Mouse (Mus musculus) intestine, postnatal 0 days (tissue): ENCODE measurements around the gene Mrpl14. TPM values are rescaled to one million over a fixed set of nuclear protein-coding genes. Genes with fewer than 3 reads are reported as not detected.

ENCODE experiments used
- ATAC-seq: fragments of 200-750 bp; cut with Nextera tagmentation; 2 replicates; pipeline ENCODE4 v1.8.0; 2017; ENCODE audit warnings: mild to moderate bottlenecking, moderate TSS enrichment, moderate library complexity
- H3K27ac ChIP-seq: fragments of 300-500 bp; sonication (generic); 2 replicates; pipeline ENCODE4 v1.5.1; 2014; ENCODE audit warnings: mild to moderate bottlenecking, low read depth, low read length, moderate library complexity
- H3K27me3 ChIP-seq: fragments of 300-500 bp; sonication (generic); replicated peaks from 2 replicates; pipeline ENCODE4 v1.6.1; 2014; ENCODE audit warnings: low read length, mixed read lengths; ENCODE audit not compliant: control insufficient read depth, insufficient read depth
- H3K36me3 ChIP-seq: fragments of 300-500 bp; sonication (generic); 2 replicates; pipeline ENCODE4 v1.6.1; 2014; ENCODE audit warnings: mild to moderate bottlenecking, moderate library complexity; ENCODE audit not compliant: control insufficient read depth, insufficient read depth
- H3K4me1 ChIP-seq: fragments of 300-500 bp; sonication (generic); replicated peaks from 2 replicates; pipeline ENCODE4 v1.6.1; 2014; ENCODE audit warnings: antibody characterized with exemption, low read length, mixed read lengths; ENCODE audit not compliant: control insufficient read depth, insufficient read depth
- H3K4me2 ChIP-seq: fragments of 300-500 bp; sonication (generic); replicated peaks from 2 replicates; pipeline ENCODE4 v1.6.1; 2014; ENCODE audit warnings: low read depth, mild to moderate bottlenecking, moderate library complexity
- H3K4me3 ChIP-seq: fragments of 300-500 bp; sonication (generic); 2 replicates; pipeline ENCODE4 v1.5.1; 2014; ENCODE audit warnings: low read depth, low read length
- H3K9ac ChIP-seq: fragments of 300-500 bp; sonication (generic); 2 replicates; pipeline ENCODE4 v1.6.1; 2014; ENCODE audit warnings: mild to moderate bottlenecking, low read depth, low read length
- H3K9me3 ChIP-seq: fragments of 300-500 bp; sonication (generic); 2 replicates; pipeline ENCODE4 v1.6.1; 2016; ENCODE audit warnings: mixed run types; ENCODE audit not compliant: control insufficient read depth
- CTCF ChIP-seq: sonication (generic); IDR thresholded peaks from 2 replicates; pipeline ENCODE4 v1.5.1; 2016; ENCODE audit warnings: low read depth, mild to moderate bottlenecking, control low read depth, antibody characterized with exemption, moderate library complexity
- WGBS: fragments of 180-500 bp; shearing (Covaris S2); extraction: QIAGEN DNeasy Blood & Tissue Kit; methylation state at CpG from one replicate; pipeline ENCODE4 v1.1.7; 2014; 5-methylcytosine and 5-hydroxymethylcytosine counted together
- polyA plus RNA-seq: library from polyadenylated mRNA; unstranded; fragments of >200 nt; fragmentation: Nextera tagmentation; extraction: Ambion mirVana; gene quantifications from 2 replicates; pipeline ENCODE4 v1.2.1, GENCODE M21; 2015

The Mrpl14 gene
- polyA plus RNA-seq, 1 experiment from 2014 or later: 127 TPM

DNA sequence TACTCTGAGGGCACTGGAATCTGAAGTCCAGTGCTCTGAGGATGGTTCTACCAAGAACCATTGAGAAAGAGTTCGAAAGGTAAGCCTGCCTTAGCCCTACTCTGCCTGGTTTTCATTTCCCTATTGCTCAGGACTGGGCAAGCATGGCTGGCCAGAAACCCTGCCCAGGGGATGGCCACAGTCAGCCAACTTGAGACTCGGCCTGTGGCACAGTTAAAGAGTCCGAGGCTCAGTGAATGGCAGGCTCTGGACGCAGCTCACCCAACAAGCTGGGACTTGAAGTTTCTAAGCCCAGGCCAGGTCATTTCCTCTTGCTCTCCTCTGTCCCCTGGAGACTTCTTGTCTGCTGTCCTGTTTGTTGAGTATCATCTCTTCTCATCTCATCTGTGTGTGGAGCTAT is 44.6 kb downstream of the Mrpl14 start:
- no peak for ATAC-seq
- no peaks in the 10 kb centered on the region for H3K36me3 ChIP-seq
- H3K27ac ChIP-seq: no peak overlapping the region
- no peak overlapping the region for H3K9ac ChIP-seq
- H3K9me3 ChIP-seq: no peaks in the 10 kb centered on the region
- peaks cover 7% of the 10 kb centered on the region; the same call in 1 of the 2 replicates for H3K4me1 ChIP-seq
- H3K27me3 ChIP-seq: no peaks in the 10 kb centered on the region
- WGBS: 97% methylated on average over 4 of the region's 4 CpGs
- H3K4me2 ChIP-seq: no peak overlapping the region
- no peak overlapping the region for H3K4me3 ChIP-seq
- TF ChIP-seq CTCF: no peak

DNA sequence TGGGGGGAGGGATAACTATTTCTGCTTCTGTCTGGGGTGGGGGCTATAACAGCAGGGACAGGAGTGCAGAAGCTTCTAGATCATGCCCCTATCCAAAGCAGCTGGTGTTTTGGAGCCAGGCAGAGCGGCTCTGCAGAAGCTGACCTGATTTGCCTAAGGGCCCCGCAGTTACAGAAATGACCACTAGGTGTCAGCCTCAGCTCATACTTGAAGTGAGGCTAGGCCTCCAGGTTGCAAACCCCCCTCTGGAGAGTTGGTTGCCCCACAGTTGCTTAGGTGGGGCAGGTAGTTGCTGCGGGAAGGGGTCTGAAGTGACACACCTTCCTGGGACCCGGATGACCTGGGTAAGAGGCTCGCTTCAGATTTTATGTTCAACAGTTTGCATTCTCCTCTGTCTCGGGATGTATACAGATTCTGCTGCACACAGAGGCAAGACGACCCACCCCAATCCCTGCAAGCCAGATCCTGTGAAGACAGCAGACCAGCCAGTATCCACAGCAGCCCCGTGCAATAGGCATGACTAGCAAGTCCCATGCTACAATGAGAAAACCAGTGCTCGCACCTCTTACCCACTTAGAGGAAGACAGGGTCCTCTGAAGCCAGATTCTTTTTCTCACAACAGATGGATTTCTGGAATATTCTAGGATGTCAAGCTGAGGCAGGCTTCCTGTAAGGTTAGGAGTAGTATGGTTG is 45.2 kb downstream of the Mrpl14 start:
- Histone ChIP-seq H3K9ac (no peak overlapping the region), H3K9me3 (no peaks in the 10 kb centered on the region), H3K36me3 (no peaks in the 10 kb centered on the region), H3K4me1 (peaks cover 5% of the 10 kb centered on the region; the same call in 1 of the 2 replicates), H3K27ac (no peak overlapping the region), H3K4me2 (no peak overlapping the region), H3K27me3 (no peaks in the 10 kb centered on the region), H3K4me3 (no peak overlapping the region)
- ATAC-seq: no peak
- peak; percentile 94 for TF ChIP-seq CTCF
- whole genome bisulfite sequencing: 22% methylated on average over 9 of the region's 9 CpGs

DNA sequence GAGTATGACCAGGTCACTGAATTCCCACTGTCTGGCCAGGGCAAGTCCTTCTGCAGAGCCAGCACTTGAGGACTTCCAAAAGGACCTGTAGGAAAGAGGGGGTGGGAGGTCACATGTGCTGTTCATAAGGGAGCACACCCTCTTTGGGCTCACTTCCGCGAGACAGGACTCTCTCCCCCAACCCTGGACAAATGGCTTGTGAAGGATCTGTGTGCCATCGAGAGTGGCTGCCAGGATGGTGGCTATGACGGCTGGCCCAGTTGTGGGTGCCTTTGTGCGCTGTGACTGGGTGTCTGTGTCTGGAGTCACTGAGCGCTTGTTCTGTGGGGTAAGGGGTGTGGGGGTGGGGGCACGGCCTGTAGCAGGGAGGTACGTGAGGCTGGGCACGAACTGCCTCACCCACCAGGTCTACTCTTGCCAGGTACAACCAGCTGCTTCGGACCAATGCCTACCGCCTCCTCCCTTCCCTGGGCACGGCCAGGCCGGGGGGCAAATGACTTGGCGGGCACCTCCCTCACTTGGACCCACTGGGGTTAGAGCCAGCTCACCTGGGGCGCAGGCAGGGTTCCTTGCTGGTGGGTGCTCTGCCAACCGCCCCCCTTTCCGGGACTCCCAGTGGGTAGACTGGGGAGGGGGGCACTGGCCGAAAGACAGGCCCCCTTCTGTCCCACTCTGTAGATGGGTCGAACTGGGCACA is 47.1 kb downstream of the Mrpl14 start:
- peaks cover 5% of the 10 kb centered on the region; the same call in 1 of the 2 replicates for H3K4me1 ChIP-seq
- WGBS: 87% methylated on average over 19 of the region's 19 CpGs
- TF ChIP-seq CTCF: no peak
- no peak overlapping the region for H3K27ac ChIP-seq
- H3K36me3 ChIP-seq: no peaks in the 10 kb centered on the region
- no peaks in the 10 kb centered on the region for H3K9me3 ChIP-seq
- H3K4me3 ChIP-seq: peak overlapping the region; percentile 33
- no peak for ATAC-seq
- H3K9ac ChIP-seq: 0 out of 2 replicates have a peak overlapping the region, but pooled peaks have one; percentile 38
- peak overlapping the region; percentile 70 for H3K4me2 ChIP-seq
- no peaks in the 10 kb centered on the region for H3K27me3 ChIP-seq

DNA sequence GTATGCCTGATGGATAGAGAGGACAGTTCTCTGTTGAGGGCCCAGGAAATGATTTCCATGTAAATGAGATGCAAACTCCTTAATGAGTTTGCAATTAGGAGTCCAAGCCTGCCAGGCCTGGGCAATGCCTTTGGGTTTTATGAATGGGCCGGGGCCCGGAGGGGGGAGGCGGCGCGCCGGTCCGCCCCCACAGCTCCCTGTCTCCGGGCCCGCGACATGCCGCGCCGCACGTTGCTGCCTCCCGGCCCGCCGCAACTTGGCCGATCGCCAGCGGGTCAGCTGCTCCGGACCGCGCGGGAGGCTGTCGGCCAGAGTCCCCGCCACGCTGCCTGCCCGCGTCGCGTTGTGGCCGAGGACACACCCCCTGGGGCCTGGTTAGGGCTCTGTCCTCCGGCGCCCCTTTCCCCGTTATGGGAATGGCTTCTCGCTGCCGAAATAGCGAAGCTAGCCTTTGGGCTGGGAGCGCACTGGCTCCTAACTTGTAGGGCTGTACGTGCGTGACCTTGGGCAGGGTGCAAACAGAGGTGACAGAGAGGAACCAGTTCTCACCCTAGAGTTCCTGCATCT is 47.7 kb downstream of the Mrpl14 start, which contains the start of gene 1600014C23Rik:
TSS of gene 1600014C23Rik (minus strand) at position 110 of the 567 bp plus-strand sequence.
- Histone ChIP-seq H3K9ac (peak within 1 kb of the TSS; percentile 38), H3K36me3 (no peaks in the 10 kb centered on the region), H3K27me3 (no peaks in the 10 kb centered on the region), H3K27ac (no peak within 1 kb of the TSS), H3K4me1 (peaks cover 5% of the 10 kb centered on the region; the same call in 1 of the 2 replicates), H3K9me3 (no peaks in the 10 kb centered on the region), H3K4me3 (peak within 1 kb of the TSS; percentile 33), H3K4me2 (peak within 1 kb of the TSS; percentile 70)
- ATAC-seq: no peak
- TF ChIP-seq CTCF: no peak
- 2% methylated on average over 41 of the region's 41 CpGs for WGBS

DNA sequence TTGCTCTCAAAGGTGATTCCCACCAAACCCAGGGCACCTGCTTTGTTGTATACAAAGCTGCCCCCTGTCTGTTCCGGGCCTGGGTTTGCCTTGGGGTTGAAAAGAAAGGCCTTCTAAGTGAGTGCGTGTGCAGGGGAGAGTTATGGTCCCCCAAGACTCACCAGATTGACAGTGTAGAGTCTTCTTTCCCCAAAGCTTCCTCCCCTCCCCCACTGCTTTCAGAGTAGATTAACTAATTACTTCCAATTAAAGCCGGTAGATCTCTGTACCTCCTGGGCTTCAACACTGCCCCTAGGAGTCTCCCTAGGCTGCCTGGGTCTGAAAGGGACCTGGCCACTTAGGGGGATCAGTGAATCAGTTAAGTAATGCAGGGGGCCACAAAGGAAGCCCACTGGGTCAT is 48.2 kb downstream of the Mrpl14 start:
- ATAC-seq: no peak
- no peaks in the 10 kb centered on the region for H3K36me3 ChIP-seq
- H3K9me3 ChIP-seq: no peaks in the 10 kb centered on the region
- H3K9ac ChIP-seq: no peak overlapping the region
- peaks cover 5% of the 10 kb centered on the region; the same call in 1 of the 2 replicates for H3K4me1 ChIP-seq
- no peaks in the 10 kb centered on the region for H3K27me3 ChIP-seq
- H3K4me3 ChIP-seq: peak overlapping the region; percentile 33; the same call in 1 of the 2 replicates
- no peak overlapping the region for H3K27ac ChIP-seq
- no peak; the same call in 1 of the 2 replicates for TF ChIP-seq CTCF
- peak overlapping the region; percentile 70 for H3K4me2 ChIP-seq
- 49% methylated on average over 3 of the region's 3 CpGs for WGBS

DNA sequence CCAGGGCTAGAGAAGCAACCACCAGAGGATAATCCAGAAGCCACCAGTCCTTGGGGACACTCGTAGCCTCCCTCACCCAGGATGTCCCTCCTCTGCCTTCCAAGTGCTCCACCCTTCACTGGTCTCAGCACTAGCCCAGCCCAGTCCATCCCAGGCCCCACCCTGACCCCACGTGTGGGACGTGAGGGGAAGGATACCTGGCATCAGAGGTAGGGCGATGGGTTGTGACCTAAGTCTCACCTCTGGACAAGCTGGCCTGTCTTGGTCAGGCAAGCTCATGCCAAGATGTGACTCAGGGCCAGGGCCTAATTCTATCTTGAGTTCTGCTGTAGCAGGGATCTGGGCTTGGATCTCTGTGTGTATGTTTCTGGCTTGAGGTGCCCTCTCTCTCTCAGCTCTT is 48.8 kb downstream of the Mrpl14 start:
- ATAC-seq: no peak
- Histone ChIP-seq H3K36me3 (no peaks in the 10 kb centered on the region), H3K27ac (peak overlapping the region; percentile 22; the same call in 1 of the 2 replicates), H3K9me3 (no peaks in the 10 kb centered on the region), H3K9ac (no peak overlapping the region), H3K4me1 (peaks cover 5% of the 10 kb centered on the region; the same call in 1 of the 2 replicates), H3K4me3 (no peak overlapping the region), H3K27me3 (no peaks in the 10 kb centered on the region), H3K4me2 (no peak overlapping the region)
- whole genome bisulfite sequencing: 62% methylated on average over 4 of the region's 4 CpGs
- no peak for TF ChIP-seq CTCF
